ENCODE assay signal across 22 mouse cellular contexts in the genomic region with DNA sequence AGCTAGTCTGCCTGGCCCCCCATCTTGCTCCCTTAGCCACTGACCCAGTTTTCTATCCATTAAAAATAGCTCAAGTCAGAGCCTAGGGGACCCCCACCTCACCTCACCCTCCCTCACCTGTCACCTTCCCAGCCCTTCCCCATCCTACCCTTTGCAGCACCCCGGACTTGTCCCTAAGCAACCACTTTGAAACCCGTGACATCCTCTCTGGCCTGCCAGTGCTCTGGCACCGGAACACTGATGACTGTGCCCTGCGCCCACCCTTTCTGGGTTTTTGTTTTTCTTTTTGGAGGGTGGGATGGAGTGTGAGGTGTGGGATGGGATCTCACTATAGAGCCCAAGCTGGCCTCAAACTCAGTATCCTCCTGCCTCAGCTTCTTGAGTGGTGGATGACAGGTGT. TPM values are rescaled to one million over a fixed set of nuclear protein-coding genes. Genes with fewer than 3 reads are reported as not detected.
DNase-seq lines count a peak whose midpoint lies in the region; TF ChIP-seq lines count a peak whose summit lies in the region.
"Had no signal": no experiment of that assay in that cellular context is flagged by ENCODE, and none has a peak within 500 bp of the region (broad histone marks: within the 10 kb centered on the region; RNA-seq: fewer than 3 reads in every experiment).

No protein-coding gene starts in this region.

- peak overlapping the region; percentile 38 for H3K27ac ChIP-seq in cerebellum, adult 2 months (ENCODE audit: insufficient read depth, low read length)
- no peak overlapping the region for H3K27ac ChIP-seq in gastrocnemius, adult 2 months
- H3K27ac ChIP-seq: forebrain, embryonic 10.5 days; forebrain, embryonic 13.5 days; heart, embryonic 10.5 days; heart, embryonic 13.5 days; hindbrain, embryonic 14.5 days; hindbrain, postnatal 0 days had no signal

- peaks cover 77% of the 10 kb centered on the region for H3K36me3 ChIP-seq in E14TG2a.4 (ENCODE audit: insufficient read depth, low read length)
- H3K36me3 ChIP-seq: heart, embryonic 10.5 days; heart, embryonic 13.5 days had no signal

- intact Hi-C loops in gastrocnemius, adult 2 months (cut with DNase I): no loop called here
- intact Hi-C loops in gastrocnemius, postnatal 36 days (cut with DNase I): no loop called here

- no peaks in the 10 kb centered on the region for H3K9me3 ChIP-seq in E14TG2a.4 (ENCODE audit: low read length)
- H3K9me3 ChIP-seq: forebrain, embryonic 10.5 days; forebrain, embryonic 13.5 days; heart, embryonic 10.5 days; heart, embryonic 13.5 days had no signal

- H3K4me3 ChIP-seq in cerebellum, adult 2 months (replicated peaks; ENCODE audit: insufficient read depth, low read depth, low read length): no peak overlapping the region
- H3K4me3 ChIP-seq in gastrocnemius, adult 2 months: no peak overlapping the region
- H3K4me3 ChIP-seq in E14TG2a.4 (replicated peaks; ENCODE audit: low read length): 0 out of 2 replicates have a peak overlapping the region, but pooled peaks have one; percentile 4
- H3K4me3 ChIP-seq: forebrain, embryonic 10.5 days; forebrain, embryonic 13.5 days; heart, embryonic 10.5 days; heart, embryonic 13.5 days had no signal

- no peaks in the 10 kb centered on the region for H3K27me3 ChIP-seq in cerebellum, adult 2 months (ENCODE audit: control insufficient read depth, insufficient read depth, low read length)
- H3K27me3 ChIP-seq in E14TG2a.4 (ENCODE audit: insufficient read depth, low read length): no peaks in the 10 kb centered on the region

- no peak for TF ChIP-seq CTCF in cerebellum, adult 2 months (IDR thresholded peaks at IDR 0.05; ENCODE audit: borderline replicate concordance, insufficient read depth, low read depth, low read length)
- no peak for TF ChIP-seq CTCF in gastrocnemius, adult 2 months (IDR thresholded peaks at IDR 0.05)
- no peak for TF ChIP-seq CTCF in E14TG2a.4 (conservative IDR thresholded peaks at IDR 0.05; ENCODE audit: low read length)

- no peak for TF ChIP-seq POLR2A in cerebellum, adult 2 months (IDR thresholded peaks at IDR 0.05; ENCODE audit: borderline replicate concordance, insufficient read depth, low read length)

- peaks cover 66% of the 10 kb centered on the region for H3K4me1 ChIP-seq in cerebellum, adult 2 months (ENCODE audit: control insufficient read depth, insufficient read depth, low read length)
- H3K4me1 ChIP-seq in E14TG2a.4 (replicated peaks; ENCODE audit: low read depth, low read length): peaks cover 98% of the 10 kb centered on the region

- 37% methylated on average over 4 of the region's 4 CpGs for WGBS in cerebellum, adult 2 months

- DNase-seq in cerebellum, adult 2 months: no peak
- no peak for DNase-seq in cerebellum, adult 9-10 months
- DNase-seq in gastrocnemius, adult 2 months: peak; percentile 6
- no peak for DNase-seq in gastrocnemius, postnatal 36 days
- no peak for DNase-seq in heart, adult 9 months (ENCODE audit: low spot score in 2 of 2)
- DNase-seq: adrenal gland, adult 8-10 months; adrenal gland, postnatal 25 days; gastrocnemius, postnatal 14 days; heart, adult 18-20 months; heart, postnatal 14 days; heart, postnatal 4 days; kidney, adult 18-20 months had no signal

RNA-seq across cellular contexts. Expression of a gene that starts 7.2 kb away (rescaled TPM):
- polyA plus RNA-seq in cerebellum, adult 2 months (2012; rRNA removed): 368 and 423 TPM in 2 replicates
- 1 to 10 TPM; 3.0 to 3.6 TPM for total RNA-seq in gastrocnemius, adult 2 months (2021)
- total RNA-seq in gastrocnemius, postnatal 36 days (2021): 1 to 10 TPM; 5.3 to 5.7 TPM
- polyA plus RNA-seq: activated CD4-positive, CD25-positive, alpha-beta regulatory T cell, adult 4 months; inflammation-experienced regulatory T-cells, adult 6 months had no signal

RNA-seq across cellular contexts. Expression of a gene that starts 25.5 kb away (rescaled TPM):
- polyA plus RNA-seq in cerebellum, adult 2 months (2012; rRNA removed): 0.26 and 0.43 TPM in 2 replicates
- total RNA-seq in gastrocnemius, adult 2 months (2021): under 1 TPM in 1 of 2 experiments, not detected in 1; 0.20 TPM
- total RNA-seq in gastrocnemius, postnatal 36 days (2021): under 1 TPM; 0.30 to 0.54 TPM
- total RNA-seq: gastrocnemius, postnatal 14 days; hindbrain, postnatal 0 days had no signal
- polyA plus RNA-seq: C2C12 had no signal

RNA-seq across cellular contexts. Expression of a gene that starts 43.9 kb away (rescaled TPM):
- 106 and 109 TPM in 2 replicates for polyA plus RNA-seq in cerebellum, adult 2 months (2012; rRNA removed)
- 10 to 100 TPM; 40.6 to 42.7 TPM for total RNA-seq in gastrocnemius, adult 2 months (2021)
- total RNA-seq in gastrocnemius, postnatal 36 days (2021): 10 to 100 TPM; 28.9 to 31.1 TPM

RNA-seq across cellular contexts. Expression of a gene that starts 49.0 kb away (rescaled TPM):
- polyA plus RNA-seq in cerebellum, adult 2 months (2012; rRNA removed): 21.6 and 25.1 TPM in 2 replicates
- total RNA-seq in gastrocnemius, adult 2 months (2021): 1 to 10 TPM; 4.1 to 5.1 TPM
- total RNA-seq in gastrocnemius, postnatal 36 days (2021): 1 to 10 TPM; 5.6 to 6.7 TPM
